Mouse (Mus musculus) hindbrain, embryonic 10.5 days (tissue): ENCODE data around the gene Scamp3. TPM values are rescaled to one million over a fixed set of nuclear protein-coding genes. Genes with fewer than 3 reads are reported as not detected.

Experiments used
- DNase-seq: peaks from one replicate; pipeline ENCODE4 v3.0.0-alpha.2; 2017; ENCODE audit warnings: low spot score
- H3K27ac ChIP-seq: fragments of 300-500 bp; sonication (generic); 2 replicates; pipeline ENCODE4 v1.5.1; 2016; ENCODE audit warnings: mild to moderate bottlenecking, moderate library complexity
- H3K27me3 ChIP-seq: fragments of 300-500 bp; sonication (generic); 2 replicates; pipeline ENCODE4 v1.6.1; 2016; ENCODE audit warnings: mild to moderate bottlenecking; ENCODE audit not compliant: poor library complexity, insufficient read depth, severe bottlenecking
- H3K36me3 ChIP-seq: fragments of 300-500 bp; sonication (generic); 2 replicates; pipeline ENCODE4 v1.6.1; 2016; ENCODE audit warnings: mild to moderate bottlenecking, moderate library complexity
- H3K4me1 ChIP-seq: fragments of 300-500 bp; sonication (generic); replicated peaks from 2 replicates; pipeline ENCODE4 v1.6.1; 2016; ENCODE audit warnings: mild to moderate bottlenecking
- H3K4me3 ChIP-seq: fragments of 300-500 bp; sonication (generic); 2 replicates; pipeline ENCODE4 v1.5.1; 2016; ENCODE audit warnings: mild to moderate bottlenecking, moderate library complexity
- H3K9me3 ChIP-seq: fragments of 300-500 bp; sonication (generic); 2 replicates; pipeline ENCODE4 v1.6.1; 2016; ENCODE audit warnings: mild to moderate bottlenecking, moderate library complexity
- WGBS: fragments of 180-500 bp; shearing (Covaris S2); methylation state at CpG from one replicate; pipeline ENCODE4 v1.1.7; 2016; 5-methylcytosine and 5-hydroxymethylcytosine counted together
- polyA plus RNA-seq: library from polyadenylated mRNA; unstranded; fragments of >200 nt; fragmentation: Nextera tagmentation; extraction: Ambion mirVana; gene quantifications from 2 replicates; pipeline ENCODE4 v1.2.1, GENCODE M21; 2016

Gene Scamp3
- polyA plus RNA-seq, 1 experiment from 2014 or later: 116 TPM

GRCm38 (mm10) chr3:89166945-89167344 lies 10.3 kb upstream of the Scamp3 start:
- Histone ChIP-seq H3K36me3 (peaks cover 60% of the 10 kb centered on the region), H3K27ac (no peak overlapping the region), H3K9me3 (no peaks in the 10 kb centered on the region), H3K4me3 (0 out of 2 replicates have a peak overlapping the region, but pooled peaks have one; percentile 99), H3K27me3 (no peaks in the 10 kb centered on the region), H3K4me1 (peaks cover 29% of the 10 kb centered on the region)
- WGBS: 97% methylated on average over 19 of the region's 19 CpGs
- DNase-seq: no peak

- Histone ChIP-seq H3K9me3 (no peaks in the 10 kb centered on the region), H3K36me3 (peaks cover 79% of the 10 kb centered on the region), H3K27ac (no peak overlapping the region), H3K27me3 (no peaks in the 10 kb centered on the region), H3K4me1 (peaks cover 18% of the 10 kb centered on the region), H3K4me3 (no peak overlapping the region)
- no peak for DNase-seq
- 93% methylated on average over 11 of the region's 11 CpGs for WGBS
These were observed 2.4 kb upstream of the Scamp3 start for GRCm38 (mm10) chr3:89174844-89175243.

DNA sequence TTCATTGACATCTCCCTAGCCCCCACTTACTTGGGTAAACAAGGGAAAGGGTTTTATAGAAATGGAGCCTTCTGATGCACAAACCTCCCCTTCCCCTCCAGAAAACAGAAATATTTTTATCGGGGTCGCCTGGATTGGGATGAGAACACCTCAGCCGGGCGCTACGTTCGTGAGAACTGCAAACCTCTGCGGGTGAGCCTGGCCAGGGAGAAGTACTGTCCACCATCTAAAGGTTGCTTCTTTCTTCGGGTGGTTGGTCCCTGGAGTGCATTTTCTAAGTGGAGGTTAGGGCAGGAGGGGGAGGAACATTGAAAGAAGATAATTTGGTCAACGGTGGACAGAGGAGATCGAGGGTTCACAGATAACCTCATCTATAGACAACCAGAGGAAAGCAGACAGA lies 1.7 kb upstream of the Scamp3 start:
- 96% methylated on average over 10 of the region's 10 CpGs for WGBS
- Histone ChIP-seq H3K9me3 (no peaks in the 10 kb centered on the region), H3K4me1 (peaks cover 18% of the 10 kb centered on the region), H3K4me3 (no peak overlapping the region), H3K27ac (no peak overlapping the region), H3K27me3 (no peaks in the 10 kb centered on the region), H3K36me3 (peaks cover 79% of the 10 kb centered on the region)
- no peak for DNase-seq

DNA sequence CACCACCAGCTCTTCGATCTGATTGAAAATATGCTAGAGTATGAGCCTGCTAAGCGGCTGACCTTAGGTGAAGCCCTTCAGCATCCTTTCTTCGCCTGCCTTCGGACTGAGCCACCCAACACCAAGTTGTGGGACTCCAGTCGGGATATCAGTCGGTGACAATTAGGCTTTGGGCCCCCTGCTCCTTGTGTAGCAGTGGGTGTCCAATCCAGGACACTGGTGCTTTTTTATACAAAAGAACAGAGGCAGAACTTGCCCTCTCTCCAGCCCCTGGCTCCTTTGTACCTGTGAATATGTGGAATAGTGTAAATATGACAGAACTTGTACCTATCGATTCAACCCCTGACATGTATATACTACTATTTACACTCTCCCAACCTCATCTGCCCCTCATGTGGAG lies 852 bp upstream of the Scamp3 start:
- H3K36me3 ChIP-seq: peaks cover 79% of the 10 kb centered on the region
- H3K4me1 ChIP-seq: peaks cover 18% of the 10 kb centered on the region
- no peaks in the 10 kb centered on the region for H3K9me3 ChIP-seq
- no peak overlapping the region for H3K27ac ChIP-seq
- H3K27me3 ChIP-seq: no peaks in the 10 kb centered on the region
- 87% methylated on average over 7 of the region's 7 CpGs for WGBS
- no peak overlapping the region for H3K4me3 ChIP-seq
- no peak for DNase-seq

- Histone ChIP-seq H3K9me3 (no peaks in the 10 kb centered on the region), H3K27me3 (no peaks in the 10 kb centered on the region), H3K36me3 (peaks cover 75% of the 10 kb centered on the region), H3K4me1 (peaks cover 23% of the 10 kb centered on the region), H3K4me3 (peak overlapping the region; percentile 78), H3K27ac (peak overlapping the region; percentile 89)
- WGBS: 9% methylated on average over 6 of the region's 6 CpGs
- no peak for DNase-seq
These were observed 773 bp downstream of the Scamp3 start for GRCm38 (mm10) chr3:89178107-89178385.

DNA sequence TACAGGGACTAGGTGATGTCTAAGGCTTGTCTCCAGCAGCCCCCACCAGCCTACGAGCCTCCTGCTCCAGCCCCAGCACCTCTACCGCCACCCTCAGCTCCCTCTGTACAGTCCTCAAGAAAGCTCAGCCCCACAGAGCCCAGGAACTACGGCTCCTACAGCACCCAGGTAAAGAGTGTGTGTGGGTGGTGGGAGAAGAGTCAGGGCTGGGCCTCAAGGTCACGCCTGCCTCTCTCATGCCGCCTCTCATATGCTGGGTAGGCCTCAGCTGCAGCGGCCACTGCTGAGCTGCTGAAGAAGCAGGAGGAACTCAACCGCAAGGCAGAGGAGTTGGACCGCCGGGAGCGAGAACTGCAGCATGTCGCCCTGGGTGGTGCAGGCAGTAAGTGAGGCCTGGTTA lies 1.8 kb downstream of the Scamp3 start:
- Histone ChIP-seq H3K4me1 (peaks cover 33% of the 10 kb centered on the region), H3K9me3 (no peaks in the 10 kb centered on the region), H3K36me3 (peaks cover 65% of the 10 kb centered on the region), H3K27ac (0 out of 2 replicates have a peak overlapping the region, but pooled peaks have one; percentile 35), H3K27me3 (no peaks in the 10 kb centered on the region), H3K4me3 (peak overlapping the region; percentile 78)
- DNase-seq: no peak
- WGBS: 95% methylated on average over 11 of the region's 11 CpGs

- peaks cover 10% of the 10 kb centered on the region for H3K27me3 ChIP-seq
- H3K27ac ChIP-seq: 0 out of 2 replicates have a peak overlapping the region, but pooled peaks have one; percentile 94
- H3K9me3 ChIP-seq: no peaks in the 10 kb centered on the region
- H3K4me3 ChIP-seq: 0 out of 2 replicates have a peak overlapping the region, but pooled peaks have one; percentile 20
- peaks cover 45% of the 10 kb centered on the region for H3K36me3 ChIP-seq
- H3K4me1 ChIP-seq: peaks cover 58% of the 10 kb centered on the region
- no peak for DNase-seq
- 94% methylated on average over 27 of the region's 27 CpGs for WGBS
These were observed 4.7 kb downstream of the Scamp3 start for GRCm38 (mm10) chr3:89181749-89182500.

DNA sequence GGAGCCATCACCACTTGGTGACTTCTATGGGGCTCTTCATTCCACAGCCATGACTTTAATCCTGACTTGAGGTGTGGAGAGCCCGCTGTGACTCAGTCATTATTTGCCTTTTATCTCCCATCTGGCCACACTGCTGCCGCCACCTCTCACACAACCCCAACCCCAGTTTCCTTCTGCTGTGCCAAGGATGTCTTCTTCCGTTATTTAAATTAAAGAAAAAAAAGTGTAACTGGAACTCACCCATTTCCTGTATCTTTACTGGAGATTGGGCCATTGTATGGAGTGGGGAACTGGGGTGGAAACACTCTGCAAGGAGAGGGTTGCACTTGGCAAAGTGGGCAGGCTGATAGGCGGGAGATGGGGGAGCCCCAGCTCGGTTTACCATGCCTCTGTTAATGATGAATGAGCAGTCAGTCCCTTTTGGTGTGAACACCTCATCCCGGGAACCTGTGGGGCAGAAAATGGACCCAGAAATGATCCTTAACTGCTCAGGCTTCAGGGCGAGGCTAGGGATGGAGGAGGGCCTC lies 5.3 kb downstream of the Scamp3 start:
- peaks cover 16% of the 10 kb centered on the region for H3K27me3 ChIP-seq
- DNase-seq: no peak
- no peaks in the 10 kb centered on the region for H3K9me3 ChIP-seq
- H3K4me1 ChIP-seq: peaks cover 65% of the 10 kb centered on the region
- H3K36me3 ChIP-seq: peaks cover 52% of the 10 kb centered on the region
- 57% methylated on average over 7 of the region's 7 CpGs for WGBS
- peak overlapping the region; percentile 79 for H3K4me3 ChIP-seq
- H3K27ac ChIP-seq: peak overlapping the region; percentile 94

DNA sequence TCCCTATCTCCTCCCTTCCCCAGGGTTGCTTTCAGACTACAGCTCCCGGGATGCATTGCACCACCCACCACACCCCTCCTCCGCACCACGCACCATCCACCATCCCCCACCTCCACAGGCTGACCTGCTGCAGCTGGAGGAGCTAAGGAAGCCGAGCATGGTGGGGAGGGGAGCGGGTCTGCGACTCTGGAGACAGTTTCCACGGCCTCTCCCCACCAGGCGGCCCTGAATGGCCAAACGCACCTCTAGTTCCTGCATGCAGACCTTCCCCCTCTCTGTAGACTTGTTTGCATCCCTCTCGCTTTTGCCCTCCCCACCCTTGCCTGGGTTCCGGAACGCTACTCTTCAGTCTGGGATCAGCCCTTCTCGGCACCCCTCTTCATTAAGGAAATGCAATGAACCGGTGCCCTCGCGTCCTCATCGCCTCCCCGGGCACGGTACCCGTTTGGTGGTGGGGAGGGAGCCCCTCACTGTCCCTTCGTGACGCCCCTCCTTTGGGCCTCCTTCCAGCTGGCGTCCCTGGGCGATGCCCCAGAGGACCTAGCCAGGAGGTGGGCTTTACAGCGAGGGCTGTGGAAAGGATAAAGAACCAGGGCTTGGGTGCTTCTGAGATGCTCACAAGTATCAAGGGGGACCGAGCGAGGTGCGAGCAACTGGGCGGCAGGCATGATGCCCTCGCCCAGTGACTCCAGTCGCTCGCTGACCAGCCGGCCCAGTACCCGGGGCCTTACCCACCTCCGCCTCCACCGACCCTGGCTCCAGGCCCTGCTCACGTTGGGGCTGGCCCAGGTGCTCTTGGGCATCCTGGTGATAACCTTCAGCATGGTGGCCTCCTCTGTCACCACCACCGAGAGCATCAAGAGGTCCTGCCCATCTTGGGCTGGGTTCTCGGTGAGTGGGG lies 6.0 kb downstream of the Scamp3 start, which contains the start of gene Fam189b:
TSS of gene Fam189b (plus strand) at position 86 of the 901 bp plus-strand sequence.
- Histone ChIP-seq H3K4me1 (peaks cover 67% of the 10 kb centered on the region), H3K36me3 (peaks cover 59% of the 10 kb centered on the region), H3K4me3 (peak within 1 kb of the TSS; percentile 79), H3K9me3 (no peaks in the 10 kb centered on the region), H3K27me3 (peaks cover 16% of the 10 kb centered on the region), H3K27ac (peak within 1 kb of the TSS; percentile 94)
- WGBS: 4% methylated on average over 39 of the region's 39 CpGs
- peak; percentile 88 for DNase-seq

GRCm38 (mm10) chr3:89183959-89184315 lies 6.7 kb downstream of the Scamp3 start:
- 79% methylated on average over 6 of the region's 6 CpGs for WGBS
- Histone ChIP-seq H3K27me3 (peaks cover 16% of the 10 kb centered on the region), H3K36me3 (peaks cover 64% of the 10 kb centered on the region), H3K27ac (peak overlapping the region; percentile 94), H3K4me1 (peaks cover 65% of the 10 kb centered on the region), H3K4me3 (peak overlapping the region; percentile 79), H3K9me3 (no peaks in the 10 kb centered on the region)
- DNase-seq: no peak

- Histone ChIP-seq H3K4me1 (peaks cover 58% of the 10 kb centered on the region), H3K27me3 (peaks cover 16% of the 10 kb centered on the region), H3K9me3 (no peaks in the 10 kb centered on the region), H3K36me3 (peaks cover 32% of the 10 kb centered on the region), H3K27ac (peak overlapping the region; percentile 54; the same call in 1 of the 2 replicates), H3K4me3 (peak overlapping the region; percentile 14; the same call in 1 of the 2 replicates)
- DNase-seq: no peak
- 33% methylated on average over 23 of the region's 23 CpGs for WGBS
These were observed 9.9 kb downstream of the Scamp3 start for GRCm38 (mm10) chr3:89187197-89187596.

GRCm38 (mm10) chr3:89187690-89188477 lies 10.6 kb downstream of the Scamp3 start:
- 60% methylated on average over 18 of the region's 18 CpGs for WGBS
- Histone ChIP-seq H3K27me3 (peaks cover 16% of the 10 kb centered on the region), H3K36me3 (peaks cover 27% of the 10 kb centered on the region), H3K27ac (0 out of 2 replicates have a peak overlapping the region, but pooled peaks have one; percentile 29), H3K4me1 (peaks cover 55% of the 10 kb centered on the region), H3K9me3 (no peaks in the 10 kb centered on the region), H3K4me3 (peak overlapping the region; percentile 14; the same call in 1 of the 2 replicates)
- no peak for DNase-seq
